Mouse (Mus musculus): Measurements from ENCODE around the gene Slc11a2. TPM values are rescaled to one million over a fixed set of nuclear protein-coding genes. Genes with fewer than 3 reads are reported as not detected.
"Not testable (repeated sequence)": the region's sequence is repeated elsewhere in the genome, so short reads cannot be mapped to it uniquely, and the experiment has no call there.

The Slc11a2 gene
- total RNA-seq, 2 experiments from 2014 or later, result 53.6 to 58.2 TPM

DNA sequence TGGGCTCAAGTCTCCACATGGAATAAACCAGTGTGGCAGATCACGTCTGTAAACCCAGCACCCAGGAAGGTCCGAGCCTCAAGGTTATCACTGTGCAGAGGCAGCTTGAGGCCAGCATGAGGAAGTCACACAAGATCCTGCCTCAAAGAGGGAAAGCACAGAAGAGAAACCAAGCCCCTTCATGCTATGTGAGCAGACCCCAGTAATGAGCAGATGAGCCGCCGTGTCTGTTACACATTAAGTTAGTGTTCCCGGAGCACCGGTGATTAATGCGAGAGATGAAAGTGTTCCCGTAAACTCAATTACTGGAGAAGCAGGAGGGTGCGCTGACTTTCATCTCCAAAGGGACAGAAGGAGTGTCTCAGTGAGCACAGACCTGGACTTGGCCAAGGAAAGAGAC lies 58.9 kb downstream of the Slc11a2 start:
- not testable (repeated sequence) for DNase-seq
- intact Hi-C loops (cut with DNase I), result loop anchor here (5.0 kb wide), 1 partner anchor 34 kb away; the partner anchor contains the start of gene Mettl7a3

DNA sequence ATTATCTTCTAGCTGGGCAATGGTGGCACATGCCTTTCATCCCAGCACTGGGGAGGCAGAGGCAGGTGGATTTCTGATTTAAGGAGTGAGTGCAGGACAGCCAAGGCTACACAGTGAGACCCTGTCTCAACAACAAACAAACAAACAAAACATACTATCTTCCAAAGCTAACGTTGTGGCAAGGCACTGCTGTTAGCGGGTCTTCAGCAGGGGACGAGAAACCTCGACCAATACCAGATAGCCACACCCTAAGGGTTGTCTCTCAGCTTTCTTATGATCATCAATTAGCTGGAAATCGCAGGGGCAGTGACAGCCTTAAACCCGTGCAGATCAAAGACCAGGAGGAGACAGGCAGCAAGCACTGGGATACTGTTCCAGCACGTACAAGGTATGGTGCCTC lies 60.6 kb downstream of the Slc11a2 start, which contains the start of gene Higd1c:
Higd1c (plus strand) TSS at position 301 of the 400 bp plus-strand sequence.
- intact Hi-C loops (cut with DNase I), result no loop called here
- DNase-seq, result no peak

DNA sequence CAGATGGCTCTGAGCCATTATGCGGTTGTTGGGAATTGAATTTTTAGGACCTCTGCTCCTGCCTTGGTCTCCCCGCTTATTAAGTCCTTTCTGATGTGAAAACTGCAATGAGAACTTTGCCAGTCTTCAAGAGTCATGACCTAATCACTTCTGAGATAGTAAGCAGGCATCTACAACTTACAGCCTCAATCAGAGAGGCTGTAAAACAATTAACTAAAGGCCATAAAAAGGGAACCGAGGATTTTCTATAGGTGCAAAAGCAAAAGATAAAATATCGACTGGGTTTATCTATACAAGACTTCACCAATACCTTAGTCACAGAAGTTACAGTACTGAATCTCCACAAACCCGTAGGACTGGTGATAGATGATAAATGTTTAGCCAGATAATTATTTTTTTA lies 69.0 kb downstream of the Slc11a2 start:
- no peak for DNase-seq
- intact Hi-C loops (cut with DNase I), result no loop called here

DNA sequence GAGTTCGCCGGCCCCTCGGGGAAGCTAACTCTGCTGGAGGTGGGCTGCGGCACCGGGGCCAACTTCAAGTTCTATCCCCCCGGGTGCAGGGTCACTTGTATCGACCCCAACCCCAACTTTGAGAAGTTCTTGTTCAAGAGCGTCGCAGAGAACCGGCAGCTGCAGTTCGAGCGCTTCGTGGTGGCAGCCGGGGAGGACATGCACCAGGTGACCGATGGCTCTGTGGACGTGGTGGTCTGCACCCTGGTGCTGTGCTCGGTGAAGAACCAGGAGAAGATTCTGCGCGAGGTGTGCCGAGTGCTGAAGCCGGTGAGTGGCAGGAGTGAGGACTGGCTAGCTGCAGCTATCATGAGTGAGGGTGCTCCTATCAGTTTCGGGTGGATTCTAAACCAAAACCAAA lies 71.5 kb downstream of the Slc11a2 start:
- DNase-seq; intact Hi-C loops (cut with DNase I): not testable (repeated sequence)

DNA sequence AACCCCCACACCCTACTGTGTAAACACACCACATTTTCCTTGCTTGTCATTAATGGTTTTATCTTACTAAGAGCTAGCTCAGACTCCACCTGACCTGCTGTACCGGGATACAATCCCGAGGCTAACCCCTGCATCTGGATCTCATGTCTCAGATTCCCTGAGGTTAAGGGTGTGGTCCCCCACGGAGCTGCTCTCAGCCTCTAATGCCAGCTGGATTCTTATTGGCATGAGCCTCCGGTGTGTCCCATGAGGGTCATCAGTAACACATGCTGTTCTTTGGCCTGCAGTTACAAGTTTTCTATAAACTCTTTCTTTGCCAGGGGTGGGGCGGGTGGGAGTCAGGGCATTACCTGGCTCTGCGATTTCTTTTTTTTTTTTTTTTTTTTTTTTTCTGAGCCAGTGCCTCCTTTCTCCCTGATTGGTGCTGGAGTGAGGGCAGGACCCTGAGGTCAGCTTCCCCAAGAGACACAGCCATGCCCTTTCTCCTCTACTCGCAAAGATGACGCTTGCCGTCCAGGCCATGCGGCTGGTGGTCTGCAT lies 72.1 kb downstream of the Slc11a2 start, which contains the start of the genes Methig1 and Mettl7a2:
Methig1 (plus strand) TSS at position 439 of the 540 bp plus-strand sequence.
Mettl7a2 (plus strand) TSS at position 490 of the 540 bp plus-strand sequence.
- intact Hi-C loops (cut with DNase I), result no loop called here
- no peak for DNase-seq

DNA sequence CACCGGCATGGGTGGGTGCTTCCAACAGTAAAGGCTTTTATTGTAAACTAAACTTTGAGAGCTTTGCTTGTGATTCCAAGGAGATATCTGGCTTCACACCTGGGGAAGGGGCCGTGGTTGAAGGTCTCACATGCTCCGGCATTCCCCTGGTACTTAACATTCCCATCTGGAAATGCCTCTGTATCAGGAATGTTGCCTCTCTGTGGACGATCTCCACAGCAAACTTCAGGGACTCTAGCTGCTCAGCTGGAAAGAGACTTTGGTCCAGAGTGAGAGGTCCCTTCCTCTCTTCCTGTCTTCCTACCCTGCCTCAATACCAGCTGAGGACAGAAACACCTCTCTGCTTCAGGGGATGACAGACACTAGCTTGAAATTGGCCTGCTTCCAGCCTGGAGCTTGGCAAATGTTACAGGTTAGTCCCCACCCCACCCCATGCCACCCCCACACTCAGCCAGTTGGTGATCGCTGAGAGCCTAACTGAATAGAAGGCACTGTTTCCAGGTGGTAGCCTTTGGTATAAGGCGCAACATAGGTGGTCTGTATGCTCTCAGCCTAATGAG lies 73.3 kb downstream of the Slc11a2 start:
- intact Hi-C loops (cut with DNase I), result no loop called here
- DNase-seq, result no peak

DNA sequence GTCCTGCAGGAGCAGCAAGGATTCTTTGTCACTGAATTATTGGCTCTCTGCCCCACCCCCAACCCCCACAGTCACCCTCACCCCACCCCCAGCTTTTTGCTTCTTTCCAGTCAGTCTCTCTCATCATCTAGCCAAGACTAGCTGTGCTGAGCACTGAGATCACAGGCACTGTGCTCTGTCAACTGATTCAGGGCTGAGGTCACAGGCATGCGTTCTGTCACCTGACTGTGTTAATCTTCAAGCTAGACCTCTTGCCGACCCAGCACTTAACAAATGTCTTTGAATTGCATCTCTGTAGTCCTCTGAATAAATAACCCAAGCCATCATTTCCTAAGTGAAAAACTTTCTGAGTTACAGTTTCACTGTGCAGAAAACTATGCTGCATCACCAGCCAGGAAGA lies 75.4 kb downstream of the Slc11a2 start:
- intact Hi-C loops (cut with DNase I), result no loop called here
- no peak for DNase-seq

DNA sequence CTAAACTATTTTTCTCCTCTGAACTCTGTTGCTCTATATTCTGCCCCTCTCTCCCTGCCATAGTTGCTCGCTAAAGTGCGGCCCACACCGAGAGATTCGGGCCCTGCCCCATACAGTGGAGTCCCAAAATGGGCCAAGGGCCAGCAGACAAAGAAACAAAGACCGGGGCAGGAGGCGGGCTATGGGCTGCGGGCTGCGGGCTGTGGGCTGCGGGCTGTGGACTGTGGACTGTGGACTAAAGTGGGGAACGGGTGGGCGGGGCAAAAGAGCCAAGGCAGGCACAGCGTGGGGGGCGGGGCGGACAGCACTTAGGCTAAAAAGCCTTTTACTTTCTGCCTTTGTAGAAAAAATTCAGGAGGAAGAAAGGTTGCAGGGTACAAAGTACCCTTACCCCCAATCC lies 78.1 kb downstream of the Slc11a2 start:
- no peak for DNase-seq
- intact Hi-C loops (cut with DNase I), result no loop called here

DNA sequence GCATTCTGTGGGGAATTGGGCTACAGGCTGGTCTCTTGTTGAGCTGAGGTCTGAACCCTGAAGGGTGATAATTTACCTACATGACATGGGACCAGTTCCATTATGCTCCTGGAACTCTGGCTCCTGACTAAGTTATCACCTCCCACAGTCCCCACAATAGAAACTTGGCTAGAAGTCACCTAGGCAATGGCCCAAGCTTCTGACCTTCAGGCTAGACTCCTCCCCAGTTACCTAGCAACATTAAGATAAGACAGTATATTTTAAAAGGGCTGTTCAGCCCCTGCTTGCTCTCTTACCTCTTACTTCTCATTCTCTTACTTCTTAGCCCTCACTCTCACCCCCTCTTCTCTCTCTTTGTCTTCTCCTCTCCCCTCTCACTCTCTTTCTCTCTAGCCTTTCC lies 79.4 kb downstream of the Slc11a2 start:
- intact Hi-C loops (cut with DNase I), result no loop called here
- DNase-seq, result peak; percentile 12 to 49

DNA sequence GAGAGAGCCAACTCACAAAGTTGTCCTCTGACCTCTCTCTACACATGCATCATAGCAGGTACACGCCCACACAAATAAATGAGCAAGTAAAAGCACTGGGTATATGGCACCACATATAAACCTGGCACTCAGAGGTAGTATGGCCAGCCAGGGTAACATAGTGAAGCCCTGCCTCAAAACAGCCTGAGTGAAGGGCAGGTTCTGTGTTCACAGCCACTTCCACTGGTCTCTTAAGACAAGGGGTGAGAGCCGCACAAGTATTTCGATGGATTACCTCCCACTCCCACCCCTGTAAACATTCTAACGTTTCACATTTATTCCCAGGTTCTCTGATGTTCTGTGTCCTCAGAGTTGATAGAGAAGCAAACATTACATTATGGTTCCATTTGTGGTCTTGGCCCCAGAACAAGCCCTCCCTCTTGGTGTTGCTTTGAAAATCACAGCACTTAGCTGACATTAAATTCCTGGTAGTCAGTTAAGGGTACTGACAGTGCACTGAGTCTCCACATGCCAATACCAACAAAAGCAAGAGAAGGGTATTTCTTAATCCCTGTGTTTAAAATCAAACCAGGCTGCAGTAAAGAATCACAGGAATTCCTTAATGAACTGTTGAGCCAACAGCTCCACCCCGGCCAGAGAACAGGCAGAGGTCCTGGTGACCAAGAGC lies 83.4 kb downstream of the Slc11a2 start:
- DNase-seq; intact Hi-C loops (cut with DNase I): not testable (repeated sequence)

Other genes starting within 250 kb of the Slc11a2 start
- 10 to 100 TPM; 44.0 to 48.4 TPM for gene Atf1, start 197.3 kb downstream of the Slc11a2 start, total RNA-seq (2021)
- not detected for gene Tmprss12, start 144.2 kb downstream of the Slc11a2 start, total RNA-seq (2021)
- 10 to 100 TPM; 29.3 to 40.9 TPM for gene Mettl7a1, start 120.9 kb downstream of the Slc11a2 start, total RNA-seq (2021)
- gene Mettl7a3, start 90.1 kb downstream of the Slc11a2 start, total RNA-seq (2021), result not detected
- gene Methig1, start 71.9 kb downstream of the Slc11a2 start, total RNA-seq (2021), result not detected
- gene Mettl7a2, start 71.9 kb downstream of the Slc11a2 start, total RNA-seq (2021), result 1 to 10 TPM in 1 of 2 experiments, under 1 TPM in 1; 0.68 to 1.1 TPM
- not detected for gene Higd1c, start 60.5 kb downstream of the Slc11a2 start, total RNA-seq (2021)
- gene Gm5475, start 2.9 kb downstream of the Slc11a2 start, total RNA-seq (2021), result not detected
- 10 to 100 TPM; 12.8 to 20.4 TPM for gene Letmd1, start 44.0 kb upstream of the Slc11a2 start, total RNA-seq (2021)
- gene Csrnp2, start 70.4 kb upstream of the Slc11a2 start, total RNA-seq (2021), result 1 to 10 TPM; 3.1 to 3.2 TPM
- 10 to 100 TPM; 14.3 to 15.8 TPM for gene Tfcp2, start 126.9 kb upstream of the Slc11a2 start, total RNA-seq (2021)
- gene Pou6f1, start 174.9 kb upstream of the Slc11a2 start, total RNA-seq (2021), result 10 to 100 TPM; 13.2 to 14.6 TPM
- gene Dazap2, start 190.3 kb upstream of the Slc11a2 start, total RNA-seq (2021), result 100 to 1,000 TPM; 146 to 158 TPM
- gene Smagp, start 211.9 kb upstream of the Slc11a2 start, total RNA-seq (2021), result 10 to 100 TPM; 14.8 to 17.1 TPM
- gene Bin2, start 244.5 kb upstream of the Slc11a2 start, total RNA-seq (2021), result 1 to 10 TPM; 1.8 to 3.9 TPM

All from heart, postnatal 14 days (tissue).